Mouse (Mus musculus): ENCODE data around the gene Arl13b.

Gene Arl13b

GRCm38 (mm10) chr16:62813790-62814189 is 33.0 kb downstream of the Arl13b start:
- DNase-seq (ENCODE audit: low read depth), result no peak

- DNase-seq (ENCODE audit: low read depth), result no peak
Observed at GRCm38 (mm10) chr16:62810855-62811254, 36.0 kb downstream of the Arl13b start.

GRCm38 (mm10) chr16:62807249-62807979 is 39.4 kb downstream of the Arl13b start:
- DNase-seq (ENCODE audit: low read depth), result no peak

DNA sequence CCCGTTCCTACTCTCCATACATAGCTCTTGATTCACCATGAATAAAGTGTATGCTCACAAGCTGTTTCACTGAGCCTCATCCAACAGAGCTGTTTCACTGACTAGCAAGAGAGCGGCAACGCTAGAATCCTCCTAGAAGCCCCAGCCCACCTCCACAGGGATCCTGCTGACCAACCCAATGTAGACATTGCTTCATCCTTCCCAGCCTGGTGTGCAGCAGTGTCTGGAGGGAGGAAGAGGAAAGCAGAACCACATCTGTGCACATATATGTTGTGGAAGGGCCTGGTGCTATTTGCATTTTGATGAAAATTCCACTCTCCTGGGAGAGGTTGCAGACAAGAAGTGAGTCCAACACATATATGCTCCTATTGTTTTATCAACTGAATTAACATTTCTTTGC is 42.2 kb downstream of the Arl13b start:
- DNase-seq (ENCODE audit: low read depth), result no peak

DNA sequence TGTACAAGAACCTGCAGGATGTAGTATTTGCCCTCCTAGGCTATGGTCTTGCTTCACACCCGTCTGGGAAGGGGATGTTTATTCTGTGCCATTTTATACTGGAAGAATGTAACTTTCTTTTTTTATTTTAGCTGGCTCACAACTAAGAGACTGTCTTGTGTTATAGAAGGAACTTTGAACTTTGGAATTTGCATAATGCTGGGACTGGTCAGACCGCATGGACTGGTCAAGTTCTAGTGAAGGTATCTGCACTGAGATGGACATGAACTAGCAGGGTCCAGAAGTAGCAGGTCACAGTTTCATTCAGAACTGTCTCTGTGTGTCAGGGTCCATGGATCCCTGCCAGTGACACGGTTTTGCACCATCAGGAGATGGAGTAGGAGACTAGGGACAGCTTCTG is 47.0 kb downstream of the Arl13b start:
- DNase-seq (ENCODE audit: low read depth), result no peak

DNA sequence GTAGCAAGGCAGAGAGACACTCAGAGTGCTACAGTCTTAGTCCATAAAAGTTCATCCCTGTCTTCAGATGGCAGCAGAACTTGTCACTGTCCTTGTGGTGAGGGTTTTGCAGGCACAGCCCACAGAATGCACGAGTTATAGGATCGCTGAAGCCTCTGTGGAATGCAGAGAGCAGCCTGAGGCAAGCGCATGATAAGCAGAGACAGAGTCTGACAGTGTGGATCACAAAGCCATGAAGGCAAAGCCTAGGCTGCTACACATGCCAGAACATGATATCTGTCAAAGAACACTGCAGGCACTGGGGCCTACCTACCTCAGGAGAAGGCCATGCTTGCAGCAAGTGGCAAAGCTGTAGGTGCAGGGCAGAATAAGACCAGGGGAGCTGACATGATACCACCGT is 47.4 kb downstream of the Arl13b start:
- DNase-seq (ENCODE audit: low read depth), result no peak

DNA sequence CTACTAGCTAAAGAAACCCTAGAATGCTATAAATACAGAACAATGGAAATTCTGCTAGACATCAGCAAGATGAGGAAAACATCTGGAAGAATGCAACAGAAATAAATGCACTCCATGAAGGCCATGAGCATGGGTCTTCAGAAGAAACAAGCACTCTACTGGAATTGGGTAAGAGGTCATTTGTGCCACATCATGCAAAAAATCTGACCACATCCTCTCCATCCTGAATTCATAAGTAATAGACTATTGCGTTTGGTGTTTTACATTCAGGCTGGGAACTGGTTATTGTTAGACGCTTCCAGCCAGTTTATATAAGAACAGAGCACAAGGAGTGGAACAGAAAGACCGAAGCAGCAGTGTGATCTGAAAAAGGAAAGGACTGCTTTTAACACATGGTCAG is 48.0 kb downstream of the Arl13b start:
- DNase-seq (ENCODE audit: low read depth), result no peak

DNA sequence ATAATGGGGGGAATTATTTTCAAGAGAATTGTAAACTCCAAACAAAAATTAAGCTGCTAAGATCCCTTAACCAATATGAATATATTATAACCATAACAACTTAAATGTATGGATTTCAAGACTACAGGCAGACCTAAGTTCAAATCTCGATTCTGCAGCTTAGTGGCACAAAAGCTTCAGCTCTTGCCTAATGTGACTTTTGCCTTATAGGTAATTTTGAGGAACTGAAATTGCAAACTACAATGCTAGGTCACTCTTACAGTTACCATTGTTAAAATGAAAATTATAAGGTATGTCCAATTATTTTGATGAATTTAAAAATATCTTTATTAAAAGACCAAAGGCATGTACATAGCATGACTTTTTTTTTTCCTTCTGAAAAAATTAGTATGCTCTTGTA is 50.2 kb downstream of the Arl13b start:
- DNase-seq (ENCODE audit: low read depth), result no peak

DNA sequence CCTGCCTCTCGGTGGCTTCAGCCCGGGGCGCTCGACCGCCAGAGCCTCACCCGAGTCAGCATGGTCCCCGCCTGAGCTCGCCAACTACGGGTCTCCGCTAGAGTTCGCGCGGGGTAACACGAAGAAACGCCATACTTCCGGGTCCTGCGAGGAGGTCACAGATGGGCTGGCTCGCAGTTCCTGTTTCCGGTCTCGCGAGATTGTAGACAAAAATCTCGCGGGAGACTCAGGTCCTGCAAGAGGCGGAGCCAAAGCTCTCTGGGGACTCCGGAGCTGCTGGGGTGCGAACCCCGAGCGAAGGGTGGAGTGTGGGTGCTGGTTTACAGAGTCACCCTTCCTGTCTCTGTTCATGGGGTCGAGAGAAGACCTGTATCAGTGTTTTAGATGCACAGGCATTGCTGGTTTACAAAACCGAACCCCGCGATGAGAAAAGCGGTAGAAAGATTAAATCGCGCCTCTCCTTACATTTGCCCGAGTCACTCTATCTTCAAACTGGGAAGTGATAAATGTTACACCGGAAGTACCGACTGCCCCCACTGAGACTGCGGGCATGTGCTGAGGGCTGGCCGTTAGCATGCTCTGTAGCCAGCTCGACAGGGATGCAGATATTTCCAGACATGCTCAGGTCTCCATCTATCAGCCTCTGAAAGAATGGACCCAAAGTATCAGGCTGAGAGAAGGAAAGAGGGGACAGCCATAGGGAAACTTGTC is 60.1 kb downstream of the Arl13b start, which contains the start of gene Nsun3:
Gene Nsun3, minus strand, starts transcription at position 198 of the 711 bp plus-strand sequence.
- peak; percentile 92 for DNase-seq (ENCODE audit: low read depth)

DNA sequence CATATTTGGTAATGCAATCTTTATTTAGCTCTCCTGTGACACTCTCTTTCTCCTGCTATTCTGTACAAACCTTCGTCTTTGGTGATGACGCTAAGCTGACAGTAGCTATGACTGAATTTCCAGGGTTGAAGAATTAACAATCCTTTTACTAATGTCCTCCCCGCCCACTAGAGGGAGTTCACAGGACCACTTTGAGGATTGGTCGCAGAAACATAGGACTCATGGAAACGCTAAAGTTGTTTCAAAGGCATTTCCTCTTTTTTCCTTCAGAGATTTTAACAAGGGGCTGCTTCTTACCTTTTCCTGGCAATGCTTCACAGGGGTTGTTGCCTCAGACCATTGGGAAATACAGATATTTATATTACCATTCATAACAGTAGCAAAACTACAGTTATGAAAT is 64.6 kb downstream of the Arl13b start:
- DNase-seq (ENCODE audit: low read depth), result no peak

DNA sequence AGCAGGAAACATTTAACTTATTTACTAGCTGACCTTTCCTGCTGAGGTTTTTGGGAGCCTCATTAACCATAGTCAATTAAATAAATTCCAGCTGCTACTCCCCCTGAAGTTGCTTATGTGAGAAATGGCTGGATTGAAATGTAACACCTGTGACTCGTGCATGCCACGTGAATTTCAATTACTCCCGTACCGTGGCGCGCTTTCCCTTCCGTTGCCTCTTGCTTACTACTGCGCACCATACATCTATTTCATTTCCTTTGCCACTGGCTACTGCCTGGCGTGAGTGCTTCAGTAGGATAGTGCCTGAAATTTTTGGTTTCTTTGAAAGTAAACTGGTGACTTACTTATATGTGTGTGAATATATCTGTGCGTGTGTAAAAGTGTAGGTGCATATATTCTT is 68.6 kb downstream of the Arl13b start:
- DNase-seq (ENCODE audit: low read depth), result no peak

DNA sequence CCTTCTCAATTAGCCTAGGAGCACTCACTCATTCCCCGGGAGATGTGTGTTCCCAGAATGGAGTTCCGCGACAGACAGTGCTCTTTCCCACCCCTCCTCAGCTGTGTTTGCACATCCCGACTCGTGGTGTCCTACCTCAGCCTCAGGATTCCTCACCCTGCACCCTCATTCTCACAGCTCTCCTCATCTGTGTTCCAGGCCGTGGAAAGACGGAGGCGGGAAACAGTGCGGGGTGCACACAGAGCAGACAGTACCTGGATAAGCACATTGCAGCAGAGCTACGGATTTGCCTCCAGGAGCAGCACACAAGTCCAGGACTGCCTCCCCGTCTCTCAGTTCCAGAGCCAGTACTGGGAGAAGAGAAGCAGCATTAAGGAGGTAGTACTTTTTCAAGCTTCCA is 70.8 kb downstream of the Arl13b start:
- DNase-seq (ENCODE audit: low read depth), result no peak

GRCm38 (mm10) chr16:62773462-62773861 is 73.4 kb downstream of the Arl13b start:
- DNase-seq (ENCODE audit: low read depth), result no peak

DNA sequence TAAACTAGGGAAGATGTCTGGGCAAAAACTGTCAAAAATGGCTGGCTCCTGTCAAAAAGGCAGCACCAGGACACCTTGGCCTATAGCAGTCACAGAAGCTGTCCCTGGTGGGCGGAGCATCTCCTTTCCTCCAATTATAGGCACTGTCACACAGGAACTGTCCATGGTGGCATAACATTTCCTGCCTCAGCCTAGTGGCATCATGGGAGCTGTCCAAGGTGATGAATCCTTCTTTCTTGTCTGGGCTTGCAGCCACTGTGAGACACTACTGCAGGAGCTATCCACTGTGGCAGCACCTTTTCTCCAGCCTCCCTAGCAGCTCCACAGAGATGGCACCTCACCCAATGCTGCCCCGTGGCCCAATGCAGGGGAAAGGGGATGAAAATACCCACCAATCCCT is 88.5 kb downstream of the Arl13b start:
- DNase-seq (ENCODE audit: low read depth), result peak; percentile 74

DNA sequence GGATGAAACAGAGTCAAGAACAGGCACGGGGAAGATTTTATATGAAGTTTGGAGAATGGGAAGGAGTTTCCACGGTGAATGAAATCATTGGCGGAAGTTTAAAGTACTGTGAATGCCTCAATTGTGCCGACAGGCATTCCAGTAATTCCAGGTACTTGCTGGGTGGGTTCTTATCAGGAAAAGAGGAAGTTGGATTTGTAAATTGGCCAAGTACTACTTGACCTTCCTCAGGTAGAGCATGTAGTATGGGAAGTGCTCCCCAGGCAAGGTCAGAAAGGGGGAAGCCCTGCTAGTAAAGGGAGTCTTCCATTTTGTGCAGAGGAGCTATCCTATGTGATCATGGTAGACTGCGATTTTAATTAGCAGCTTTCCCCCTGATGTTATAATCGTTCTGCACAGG is 91.5 kb downstream of the Arl13b start:
- DNase-seq (ENCODE audit: low read depth), result no peak

DNA sequence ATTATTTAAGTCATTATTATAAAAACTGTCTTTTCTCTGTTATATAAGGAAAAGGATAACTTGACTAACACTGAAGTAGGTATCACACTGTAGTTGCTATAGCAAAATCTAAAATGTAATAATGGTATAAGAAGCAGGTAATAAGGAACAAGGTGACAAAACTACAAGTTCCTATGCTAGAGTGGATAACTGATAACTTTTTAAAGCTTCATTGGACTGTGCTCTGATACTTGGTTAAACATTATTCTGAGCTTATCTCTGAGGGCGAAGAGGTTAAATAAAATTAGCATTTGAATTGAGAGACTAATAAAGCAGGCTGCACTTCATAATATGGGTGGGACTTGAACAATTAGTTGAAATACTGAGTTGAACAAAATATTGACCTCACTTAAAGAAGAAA is 93.2 kb downstream of the Arl13b start:
- no peak for DNase-seq (ENCODE audit: low read depth)

DNA sequence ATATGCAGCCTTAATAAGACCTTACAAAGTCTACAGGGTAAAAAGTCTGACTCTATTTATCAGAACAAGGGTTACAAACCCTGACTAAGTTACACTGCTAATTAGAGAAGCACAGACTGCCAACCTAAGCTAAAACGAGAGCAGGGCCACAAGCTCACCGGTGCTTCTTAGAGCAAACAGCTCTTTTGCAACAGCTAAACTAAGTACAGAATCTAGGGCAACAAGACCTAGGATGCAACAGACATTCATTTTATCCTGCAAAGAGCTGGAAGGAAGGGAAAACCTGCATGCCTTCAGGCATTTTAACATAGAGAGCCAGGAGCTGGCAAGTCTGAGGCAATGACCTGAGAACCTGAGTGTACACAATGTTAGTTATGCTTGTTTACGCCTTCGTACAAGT is 93.8 kb downstream of the Arl13b start:
- DNase-seq (ENCODE audit: low read depth), result no peak

DNA sequence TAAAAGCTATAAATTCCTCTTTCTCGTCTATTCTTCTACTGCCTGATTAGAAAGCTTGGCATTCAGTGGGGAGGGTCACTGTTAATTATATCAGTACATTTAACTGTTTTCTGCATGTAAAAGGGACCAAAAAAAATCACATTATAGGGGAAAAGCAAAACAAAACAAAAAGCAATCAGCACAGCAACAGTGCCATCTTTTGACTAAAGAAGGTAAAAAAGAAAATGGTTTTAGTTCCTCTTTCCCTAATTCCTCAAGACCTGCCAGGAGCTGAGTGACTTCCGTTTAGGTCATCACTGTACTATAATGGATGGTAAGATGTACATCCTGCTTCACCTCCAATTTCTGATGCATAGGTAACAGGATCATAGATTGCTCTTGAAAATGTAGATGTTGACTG is 101.0 kb downstream of the Arl13b start:
- DNase-seq (ENCODE audit: low read depth), result no peak

All from c-Kit-positive CD71-negative TER-119-negative erythroid progenitor cells, embryonic 14.5 days (primary cell).